ENCODE assay signal across 13 mouse cellular contexts in the genomic region with DNA sequence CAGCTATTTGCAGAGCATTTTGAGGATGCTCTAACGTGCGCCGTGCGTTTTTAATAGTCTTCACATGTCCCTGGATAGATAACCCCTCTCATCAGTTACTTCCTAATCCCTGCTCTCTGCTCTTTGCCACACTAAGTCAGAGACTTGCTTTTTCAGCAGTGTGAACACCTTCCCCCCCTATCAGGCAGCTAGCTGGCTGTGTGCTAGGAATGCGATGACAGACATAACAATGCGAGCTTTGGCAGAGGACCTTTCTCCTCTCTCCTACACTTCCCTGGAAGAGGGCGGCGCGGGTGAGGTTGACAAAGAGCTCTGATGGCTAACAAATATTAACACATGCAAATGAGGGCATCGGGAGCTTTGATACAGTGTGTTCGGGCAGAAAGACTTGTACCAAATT. TPM values are rescaled to one million over a fixed set of nuclear protein-coding genes. Genes with fewer than 3 reads are reported as not detected.
DNase-seq lines count a peak whose midpoint lies in the region; ATAC-seq and TF ChIP-seq lines count a peak whose summit lies in the region.
"Had no signal": no experiment of that assay in that cellular context is flagged by ENCODE, and none has a peak within 500 bp of the region (broad histone marks: within the 10 kb centered on the region; RNA-seq: fewer than 3 reads in every experiment).

No protein-coding gene starts in this region.

- no peak overlapping the region; the same call in 1 of the 2 replicates for H3K27ac ChIP-seq in heart, embryonic 10.5 days
- H3K27ac ChIP-seq in intestine, postnatal 0 days (ENCODE audit: low read depth, low read length): no peak overlapping the region
- H3K27ac ChIP-seq: hindbrain, embryonic 10.5 days; neural tube, embryonic 15.5 days had no signal

- H3K27me3 ChIP-seq in heart, embryonic 10.5 days (ENCODE audit: insufficient read depth, poor library complexity, severe bottlenecking): 0 out of 2 replicates have a peak, but pooled peaks cover 5% of the 10 kb centered on the region
- no peaks in the 10 kb centered on the region for H3K27me3 ChIP-seq in intestine, postnatal 0 days (replicated peaks; ENCODE audit: control insufficient read depth, insufficient read depth, low read length)
- H3K27me3 ChIP-seq: neural tube, embryonic 15.5 days had no signal

- peak; percentile 57; the same call in 1 of the 2 replicates for TF ChIP-seq POLR2A in lung, adult 2 months (IDR thresholded peaks at IDR 0.05; ENCODE audit: borderline replicate concordance, extremely low read depth, low read depth, low read length)

- no peaks in the 10 kb centered on the region for H3K36me3 ChIP-seq in heart, embryonic 10.5 days
- H3K36me3 ChIP-seq in intestine, postnatal 0 days (ENCODE audit: control insufficient read depth, insufficient read depth): no peaks in the 10 kb centered on the region
- H3K36me3 ChIP-seq: hindbrain, embryonic 10.5 days; neural tube, embryonic 15.5 days had no signal

- no peak for ATAC-seq in intestine, postnatal 0 days
- ATAC-seq in inflammation-experienced regulatory T-cells, adult 6 months: no peak
- ATAC-seq: forebrain, postnatal 0 days had no signal

- WGBS in lung, adult 2 months: 20% methylated on average over 11 of the region's 11 CpGs
- 19% methylated on average over 11 of the region's 11 CpGs for WGBS in heart, embryonic 10.5 days
- 50% methylated on average over 11 of the region's 11 CpGs for WGBS in intestine, postnatal 0 days

- H3K4me2 ChIP-seq in intestine, postnatal 0 days (replicated peaks; ENCODE audit: low read depth): peak overlapping the region; percentile 51
- H3K4me2 ChIP-seq: neural tube, embryonic 15.5 days had no signal

- DNase-seq in lung, adult 2 months: no peak
- DNase-seq in lung, adult 18-20 months: no peak
- DNase-seq in heart, embryonic 10.5 days (ENCODE audit: low spot score): peak; percentile 80
- peak; percentile 49 for DNase-seq in lung, postnatal 10 days
- no peak for DNase-seq in adipocyte (ENCODE audit: low spot score)
- DNase-seq: adrenal gland, postnatal 36 days; cerebellum, postnatal 25 days; forebrain, postnatal 0 days had no signal

- peaks cover 13% of the 10 kb centered on the region for H3K4me1 ChIP-seq in lung, adult 2 months (ENCODE audit: control insufficient read depth, insufficient read depth, low read length)
- peaks cover 56% of the 10 kb centered on the region for H3K4me1 ChIP-seq in heart, embryonic 10.5 days
- no peaks in the 10 kb centered on the region for H3K4me1 ChIP-seq in intestine, postnatal 0 days (replicated peaks; ENCODE audit: control insufficient read depth, insufficient read depth, low read length)
- H3K4me1 ChIP-seq: megakaryocyte, embryonic 14.5 days had no signal

- TF ChIP-seq CTCF in lung, adult 2 months (IDR thresholded peaks at IDR 0.05; ENCODE audit: insufficient read depth, low read length): no peak
- TF ChIP-seq CTCF in intestine, postnatal 0 days (IDR thresholded peaks at IDR 0.05; ENCODE audit: low read depth): no peak

- H3K9me3 ChIP-seq in heart, embryonic 10.5 days: no peaks in the 10 kb centered on the region
- no peaks in the 10 kb centered on the region for H3K9me3 ChIP-seq in intestine, postnatal 0 days (ENCODE audit: control insufficient read depth)
- H3K9me3 ChIP-seq: hindbrain, embryonic 10.5 days; neural tube, embryonic 15.5 days had no signal

- H3K9ac ChIP-seq in intestine, postnatal 0 days (ENCODE audit: low read depth, low read length): no peak overlapping the region
- H3K9ac ChIP-seq: forebrain, postnatal 0 days; neural tube, embryonic 15.5 days had no signal

- peak overlapping the region; percentile 16 for H3K4me3 ChIP-seq in lung, adult 2 months (replicated peaks; ENCODE audit: extremely low read depth, low read depth, low read length)
- H3K4me3 ChIP-seq in heart, embryonic 10.5 days: peak overlapping the region; percentile 32
- H3K4me3 ChIP-seq in intestine, postnatal 0 days (ENCODE audit: low read depth, low read length): no peak overlapping the region
- H3K4me3 ChIP-seq: megakaryocyte, embryonic 14.5 days; neural tube, embryonic 15.5 days had no signal

RNA-seq across cellular contexts. Expression of a gene that starts 2.1 kb away (rescaled TPM):
- polyA plus RNA-seq in lung, adult 2 months (2012; rRNA removed): 242 and 327 TPM in 2 replicates
- polyA plus RNA-seq in heart, embryonic 10.5 days (2016; fragmentation: Nextera tagmentation; extraction: Ambion mirVana): 12.6 and 19.4 TPM in 2 replicates
- 3.7 and 4.2 TPM in 2 replicates for polyA plus RNA-seq in intestine, postnatal 0 days (2015; fragmentation: Nextera tagmentation; extraction: Ambion mirVana)
- polyA plus RNA-seq in inflammation-experienced regulatory T-cells, adult 6 months (2017; shearing (Covaris generic)): not detected

Comparison
In these comparisons a context has a peak if more than half of its experiments do, and no peak if none do; other contexts are left out.
1. DNase-seq: peak in heart, embryonic 10.5 days (single experiment) and lung, postnatal 10 days (single experiment); none in lung, adult 2 months (single experiment), lung, adult 18-20 months (0 of 2) and adipocyte (single experiment).
2. RNA of a gene that starts 2.1 kb away (polyA plus RNA-seq): 242 to 327 TPM in lung, adult 2 months; 12.6 to 19.4 TPM in heart, embryonic 10.5 days, 3.7 to 4.2 TPM in intestine, postnatal 0 days and not detected in inflammation-experienced regulatory T-cells, adult 6 months; every median in the first group is over 10 times any median in the second.